Mouse (Mus musculus) cerebellum, adult 11-12 months (tissue): ENCODE data around the gene Ramp2.
A peak's percentile ranks its signal among the peaks of the same experiment; 100 is the strongest.

Experiments
- DNase-seq: peaks from one replicate; pipeline ENCODE4 v3.0.0; 2022

Gene Ramp2

DNA sequence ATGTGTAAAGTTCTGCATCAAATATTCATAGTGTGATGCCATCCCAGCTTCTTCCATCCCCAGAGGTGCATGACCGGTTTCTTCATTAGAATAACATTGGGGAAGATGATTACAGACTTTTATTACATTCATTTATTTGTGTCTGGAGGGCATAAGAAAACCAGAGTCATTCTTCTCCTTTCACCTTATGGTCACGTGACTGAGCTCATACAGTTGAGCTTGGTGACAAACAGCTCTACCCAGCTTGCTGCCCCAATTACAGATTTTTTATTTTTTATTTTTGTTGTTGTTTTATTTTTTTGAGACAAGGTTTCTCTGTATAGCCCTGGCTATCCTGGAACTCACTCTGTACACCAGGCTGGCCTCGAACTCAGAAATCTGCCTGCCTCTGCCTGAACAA is 26.6 kb downstream of the Ramp2 start:
- no peak for DNase-seq

DNA sequence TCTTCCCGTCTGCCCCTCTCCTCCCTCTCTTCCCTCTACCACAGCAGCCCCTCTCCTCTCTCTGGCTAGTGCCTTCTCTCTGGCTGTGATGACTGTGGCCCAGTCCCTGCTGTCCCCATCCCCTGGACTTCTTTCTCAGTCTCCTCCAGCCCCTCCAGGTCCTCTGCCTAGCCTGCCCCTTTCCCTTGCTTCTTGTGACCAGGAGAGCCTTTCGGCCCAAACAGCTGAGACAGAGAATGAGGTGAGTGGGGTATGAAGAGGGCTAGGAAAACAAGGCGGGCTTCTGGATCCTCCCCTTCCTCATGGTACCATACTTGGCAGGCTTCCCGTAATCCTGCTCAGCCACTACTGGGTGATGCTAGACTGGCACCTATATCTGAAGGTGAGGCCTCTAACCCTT is 29.5 kb downstream of the Ramp2 start:
- no peak for DNase-seq

- DNase-seq = no peak
Observed at GRCm38 (mm10) chr11:101276319-101277070, 30.7 kb downstream of the Ramp2 start.

DNA sequence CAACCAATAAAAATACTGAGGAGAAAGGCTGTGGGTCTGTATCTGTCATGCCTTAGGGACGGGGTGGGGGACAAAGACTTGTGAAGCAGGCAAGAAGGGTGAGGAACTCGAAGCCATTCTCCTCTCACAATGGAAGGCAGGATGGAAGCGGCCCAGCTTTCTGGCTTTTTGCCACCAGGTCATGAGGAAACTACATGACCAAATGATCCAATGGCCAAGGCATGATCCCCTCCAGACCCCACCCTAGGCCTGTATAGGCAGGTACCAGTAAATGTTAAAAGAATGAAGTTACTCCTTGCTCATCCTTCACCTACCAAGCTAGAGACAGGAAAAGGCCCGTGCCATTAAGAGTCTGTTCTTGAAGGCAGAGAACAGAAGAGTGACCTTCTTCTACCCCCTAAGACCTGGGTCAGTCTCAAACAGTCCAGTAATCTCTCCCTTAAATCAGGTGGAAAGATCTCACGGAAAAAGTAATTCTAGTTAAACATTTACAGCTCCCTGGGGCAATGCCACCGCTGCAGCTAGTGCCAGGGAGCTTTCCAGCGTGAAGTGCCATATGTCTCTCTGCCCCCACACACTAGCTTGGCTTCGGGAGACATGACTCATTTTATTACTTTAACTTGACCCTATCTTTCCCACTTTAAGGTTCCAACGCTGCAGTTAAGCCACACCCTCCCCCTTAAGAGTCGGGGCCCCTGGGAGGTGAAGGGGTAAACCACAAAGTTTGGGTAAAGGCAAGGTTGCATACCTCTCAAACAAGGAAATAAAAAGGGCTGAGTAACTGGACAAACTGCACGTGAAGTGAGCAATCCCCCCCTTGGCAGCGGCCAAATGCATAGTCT is 31.8 kb downstream of the Ramp2 start:
- DNase-seq = no peak

GRCm38 (mm10) chr11:101278223-101279192 is 32.7 kb downstream of the Ramp2 start, which contains the start of the genes Cntd1 and Coa3:
Cntd1 (plus strand) TSS chr11:101279012.
Coa3 (minus strand) TSS chr11:101279114.
- DNase-seq = peak; percentile 80

- no peak for DNase-seq
Observed at GRCm38 (mm10) chr11:101279193-101279569, 33.4 kb downstream of the Ramp2 start.

DNA sequence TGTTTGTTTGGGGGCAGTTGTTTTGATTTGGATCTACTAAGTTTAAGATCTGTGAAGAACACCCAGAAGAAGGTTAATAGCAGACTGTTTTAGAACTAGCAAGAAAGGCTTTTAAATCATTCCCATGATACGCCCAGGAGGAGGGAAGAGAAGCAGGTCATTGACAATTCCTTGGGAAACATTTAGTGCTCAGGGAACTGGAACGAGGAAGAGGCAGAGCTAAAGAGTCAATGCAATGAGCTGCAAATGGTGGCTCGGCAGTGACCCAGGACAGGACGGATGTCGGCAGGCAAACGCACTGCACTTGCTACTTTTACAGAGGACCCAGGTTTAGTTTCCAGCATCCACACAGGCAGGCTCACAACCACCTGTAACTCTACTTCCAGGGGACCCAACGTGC is 35.0 kb downstream of the Ramp2 start:
- no peak for DNase-seq

DNA sequence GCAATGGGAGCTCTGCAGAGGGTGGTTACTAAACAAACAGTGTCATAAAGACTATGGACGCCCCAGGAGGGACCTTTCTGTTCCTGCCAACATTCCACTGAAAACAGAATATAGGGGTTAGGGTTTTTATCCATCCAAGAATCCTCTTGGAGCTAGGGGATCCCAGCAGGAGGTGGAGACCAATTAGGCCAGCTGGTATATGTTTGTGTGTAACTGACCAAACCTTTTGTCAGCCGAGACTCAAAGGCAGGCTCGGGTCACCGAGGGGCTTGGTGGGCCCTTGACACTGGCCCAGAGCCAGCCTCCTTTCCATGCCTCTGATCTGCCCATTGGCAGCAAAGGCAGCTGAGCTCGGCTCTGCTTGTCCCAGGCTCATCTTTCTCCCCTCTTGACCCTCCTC is 37.1 kb downstream of the Ramp2 start:
- DNase-seq = no peak

DNA sequence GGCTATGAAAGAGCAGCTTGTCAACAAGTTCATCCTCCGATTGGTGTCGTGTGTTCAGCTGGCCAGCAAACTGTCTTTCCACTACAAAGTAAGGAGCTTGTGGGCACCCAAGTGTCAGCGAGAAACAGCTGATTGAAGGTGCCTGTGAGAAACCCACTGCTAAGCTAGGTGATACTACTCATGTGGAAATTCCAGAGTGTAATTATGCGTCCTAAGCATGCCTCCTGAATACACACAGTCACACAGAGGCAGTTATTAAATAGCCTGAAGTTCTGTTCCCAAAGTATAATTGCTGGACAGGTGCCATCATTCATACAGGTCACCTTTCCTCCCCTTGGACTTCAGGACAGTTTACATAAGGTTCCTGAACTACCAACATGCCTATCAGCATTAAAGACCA is 38.0 kb downstream of the Ramp2 start:
- DNase-seq = no peak

- DNase-seq = no peak
Observed at GRCm38 (mm10) chr11:101287306-101287705, 41.5 kb downstream of the Ramp2 start.

DNA sequence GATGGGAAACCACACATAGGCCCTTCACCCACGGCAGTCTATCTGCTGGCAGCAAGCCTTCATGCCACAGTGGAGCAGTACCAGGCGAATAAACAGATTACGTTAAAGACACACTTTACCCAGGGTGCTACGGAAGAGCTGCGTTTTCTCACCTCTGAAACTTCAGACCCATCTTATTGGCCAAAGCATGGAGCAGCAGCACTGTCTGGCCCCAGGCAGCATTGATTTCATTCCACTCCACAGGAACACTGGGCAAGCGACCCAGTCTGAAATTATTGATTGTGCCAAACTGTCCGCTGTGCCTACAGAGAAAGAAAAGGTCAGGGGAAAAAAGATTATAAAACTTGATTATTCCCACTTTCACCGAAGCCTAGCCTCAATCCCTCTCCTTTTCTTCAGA is 45.4 kb downstream of the Ramp2 start:
- no peak for DNase-seq

DNA sequence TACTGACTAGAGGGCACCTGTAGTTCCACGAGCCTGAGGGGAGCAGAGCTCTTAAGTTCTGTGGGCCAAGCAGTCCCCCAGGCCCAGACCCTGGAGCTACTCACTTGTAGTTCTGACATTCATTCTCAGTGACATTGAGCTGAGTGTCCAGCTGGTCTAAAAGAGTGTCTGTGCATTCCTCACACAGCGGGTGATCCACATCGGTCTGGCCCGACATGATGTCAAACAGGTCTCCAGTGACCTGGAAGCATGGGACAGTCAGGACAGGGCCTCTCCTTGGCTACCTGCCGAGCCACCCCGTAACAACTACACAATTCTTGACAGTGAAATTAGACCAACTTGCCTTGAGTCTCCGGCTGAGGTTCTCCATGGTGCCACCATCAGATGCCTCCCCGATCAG is 49.4 kb downstream of the Ramp2 start:
- DNase-seq = no peak

GRCm38 (mm10) chr11:101300881-101301280 is 55.1 kb downstream of the Ramp2 start:
- DNase-seq = no peak

DNA sequence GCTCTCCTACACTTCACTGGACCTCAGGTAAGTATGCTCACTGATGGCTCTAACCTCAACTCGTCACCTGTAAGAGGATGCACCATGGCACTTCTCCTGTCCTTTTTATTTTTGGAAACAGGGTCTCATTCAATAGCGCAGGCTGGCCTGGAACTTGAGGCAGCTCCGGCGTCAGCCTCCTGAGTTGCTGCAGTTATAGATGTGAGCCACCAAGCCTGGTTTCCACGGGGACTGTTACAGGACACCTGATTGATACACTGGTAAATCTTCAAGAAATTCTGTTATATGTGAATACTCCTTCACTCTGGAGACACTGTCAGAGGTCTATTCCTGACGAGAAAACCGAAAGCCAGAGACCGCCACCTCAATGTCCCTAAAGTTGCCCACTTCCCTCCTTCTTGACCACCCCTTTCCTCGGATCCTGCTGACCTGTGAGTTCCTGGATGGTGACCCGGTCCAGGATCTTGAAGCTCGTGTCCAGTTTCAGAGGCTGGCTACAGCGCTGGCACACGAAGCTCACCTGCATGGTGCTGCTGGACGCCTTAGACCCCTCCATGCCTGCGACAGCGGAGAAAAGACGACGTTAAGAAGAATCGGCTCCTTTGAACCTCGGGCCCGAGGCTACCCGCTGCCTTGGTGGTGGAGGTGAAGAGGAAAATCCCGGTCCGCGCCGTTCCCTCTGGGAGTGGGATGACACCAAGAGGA is 55.6 kb downstream of the Ramp2 start:
- no peak for DNase-seq

DNA sequence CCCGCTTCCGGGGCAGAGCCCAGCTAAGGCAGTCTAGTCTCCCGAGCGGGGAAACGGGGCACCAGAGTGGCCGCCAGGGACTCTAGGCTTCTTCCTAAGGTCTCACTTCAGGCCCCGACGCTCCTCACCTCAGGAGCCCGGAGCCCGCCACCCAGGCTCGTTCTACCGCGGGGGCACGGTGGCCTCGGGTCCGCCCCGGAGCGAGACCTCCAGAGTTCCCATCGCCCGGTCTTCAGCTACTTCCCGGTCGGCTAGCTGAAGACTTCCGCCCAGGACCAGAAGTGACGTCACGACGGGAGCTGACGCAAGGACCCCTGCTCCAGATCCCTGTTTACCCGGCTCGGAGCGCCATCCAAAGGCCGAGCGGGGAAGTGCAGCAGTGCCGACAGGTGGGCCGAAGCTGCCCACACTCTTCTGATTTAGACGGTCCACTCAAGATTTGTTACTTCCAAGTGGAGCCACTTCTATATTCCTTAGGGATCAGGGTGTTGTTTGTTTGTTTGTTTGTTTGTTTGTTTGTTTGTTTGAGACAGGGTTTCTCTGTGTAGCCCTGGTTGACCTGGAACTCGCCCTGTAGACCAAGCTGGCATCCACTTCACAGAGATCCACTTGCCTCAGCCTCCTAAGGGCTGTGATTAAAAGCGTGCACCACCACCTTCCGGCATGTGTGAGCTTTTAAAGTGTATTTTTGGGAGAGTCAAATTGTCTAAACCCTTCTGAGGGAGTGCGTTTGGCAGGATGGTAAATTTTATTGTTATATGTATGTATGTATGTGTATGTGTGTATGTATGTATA is 56.4 kb downstream of the Ramp2 start, which contains the start of gene Becn1:
Gene Becn1, minus strand, starts transcription at position 283 of the 795 bp plus-strand sequence.
- peak; percentile 94 for DNase-seq

GRCm38 (mm10) chr11:101307744-101308143 is 61.9 kb downstream of the Ramp2 start:
- DNase-seq = no peak
